Mouse (Mus musculus): ENCODE measurements at regions not wholly inside any gene's neighbourhood (a gene's known extent, or its start where the extent isn't known, plus 50 kb on each side); places are given as distances from the start of the nearest gene placed in this dataset.

DNA sequence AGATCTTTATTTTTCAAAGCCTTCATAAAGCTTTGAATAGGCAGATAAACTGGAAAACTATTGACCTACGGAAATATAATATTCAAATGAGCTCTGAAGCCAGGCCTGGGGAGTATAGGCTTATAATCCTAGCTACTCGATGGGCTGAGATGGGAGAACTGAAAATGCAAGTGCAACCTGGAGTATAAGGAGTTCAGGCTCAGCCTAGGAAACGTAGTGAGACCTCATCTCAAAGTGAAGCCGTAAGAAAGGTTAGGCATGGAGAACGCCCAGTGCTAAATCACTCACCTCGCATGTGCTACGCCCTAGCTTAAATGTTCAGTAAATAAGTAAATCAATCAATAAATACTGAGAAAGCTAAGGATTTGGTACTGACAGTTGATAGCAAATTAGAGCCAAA is 432.5 kb upstream of the Ubash3b start:
- WGBS, result 71% methylated on average over 7 of the region's 7 CpGs
- peaks cover 49% of the 10 kb centered on the region for H3K36me3 ChIP-seq (replicated peaks; ENCODE audit: control insufficient read depth, insufficient read depth)
- H3K9ac ChIP-seq, result no peak overlapping the region
- no peaks in the 10 kb centered on the region for H3K9me3 ChIP-seq (ENCODE audit: control insufficient read depth, low read length)
- H3K4me3 ChIP-seq (replicated peaks; ENCODE audit: low read length), result no peak overlapping the region
- ATAC-seq (ENCODE audit: low FRiP score) (no peak), DNase-seq (ENCODE audit: low spot score) (no peak)
- peak overlapping the region; percentile 18; the same call in 1 of the 2 replicates for H3K27ac ChIP-seq
- H3K4me1 ChIP-seq (replicated peaks; ENCODE audit: control insufficient read depth, insufficient read depth, low read length), result peaks cover 71% of the 10 kb centered on the region
- no peak overlapping the region for H3K4me2 ChIP-seq (replicated peaks)
- H3K27me3 ChIP-seq (ENCODE audit: control insufficient read depth, insufficient read depth, low read length), result no peaks in the 10 kb centered on the region

DNA sequence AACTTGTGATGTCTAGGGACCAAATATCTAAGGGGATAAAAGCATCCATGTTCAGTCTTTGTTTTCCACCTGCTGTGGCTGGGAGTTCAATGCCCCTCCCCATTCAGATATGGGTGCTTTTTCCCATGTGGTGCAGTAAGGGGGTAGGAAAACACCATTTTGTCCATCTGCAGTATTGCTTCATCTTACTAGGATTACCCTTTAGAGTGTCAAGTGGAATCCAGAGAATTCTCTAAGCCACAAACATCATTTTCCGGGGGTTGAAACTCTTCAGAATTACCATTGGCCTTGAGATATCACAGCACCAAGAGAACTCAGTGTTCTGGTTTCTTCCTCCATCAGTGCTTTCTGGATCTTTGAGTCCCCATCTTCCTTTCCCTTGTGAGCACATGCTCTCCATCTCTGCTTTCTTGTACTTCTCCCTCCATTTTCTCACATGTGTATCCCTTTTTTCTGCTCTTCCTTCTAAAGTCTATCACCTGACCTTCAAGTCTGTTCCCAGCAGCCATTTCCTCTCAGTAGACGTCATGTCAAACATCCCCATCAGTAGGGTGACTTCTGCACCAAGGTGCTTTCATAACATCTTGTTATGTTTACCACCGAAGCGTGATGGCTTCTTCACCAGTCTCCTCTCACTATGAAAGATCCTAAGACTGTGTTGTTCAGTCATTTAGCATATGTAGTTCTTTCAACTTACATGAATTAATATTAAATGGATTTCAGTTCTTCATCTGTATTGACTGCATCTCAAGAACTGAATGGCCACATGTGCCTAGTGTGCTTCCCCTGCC is 431.6 kb upstream of the Ubash3b start:
- WGBS, result 75% methylated on average over 4 of the region's 4 CpGs
- Histone ChIP-seq H3K4me2 (replicated peaks) (no peak overlapping the region), H3K4me3 (replicated peaks; ENCODE audit: low read length) (no peak overlapping the region), H3K27me3 (ENCODE audit: control insufficient read depth, insufficient read depth, low read length) (no peaks in the 10 kb centered on the region), H3K9me3 (ENCODE audit: control insufficient read depth, low read length) (no peaks in the 10 kb centered on the region), H3K4me1 (replicated peaks; ENCODE audit: control insufficient read depth, insufficient read depth, low read length) (peaks cover 77% of the 10 kb centered on the region), H3K27ac (0 out of 2 replicates have a peak overlapping the region, but pooled peaks have one; percentile 33), H3K9ac (no peak overlapping the region), H3K36me3 (replicated peaks; ENCODE audit: control insufficient read depth, insufficient read depth) (peaks cover 58% of the 10 kb centered on the region)
- DNase-seq (ENCODE audit: low spot score), result peak; percentile 46
- no peak for ATAC-seq (ENCODE audit: low FRiP score)

DNA sequence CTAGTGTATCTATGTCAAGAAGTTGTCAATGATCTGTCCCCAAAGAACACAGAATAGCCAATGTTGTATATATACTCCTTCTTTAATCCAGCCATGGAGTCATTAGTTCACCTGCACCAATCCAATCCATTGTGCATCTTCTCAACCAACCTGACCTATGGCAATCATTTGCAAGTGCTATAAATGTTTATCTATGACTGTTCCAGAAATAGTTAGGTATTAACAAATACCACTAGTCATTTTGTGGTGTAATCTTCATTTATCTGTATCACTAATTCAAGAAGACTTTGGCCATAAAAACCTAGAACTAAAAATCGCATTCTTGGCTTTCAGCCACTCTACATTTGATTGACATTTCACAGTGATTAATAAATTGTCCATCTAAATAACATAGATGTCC is 430.6 kb upstream of the Ubash3b start:
- Histone ChIP-seq H3K9ac (no peak overlapping the region), H3K4me3 (replicated peaks; ENCODE audit: low read length) (no peak overlapping the region), H3K27me3 (ENCODE audit: control insufficient read depth, insufficient read depth, low read length) (no peaks in the 10 kb centered on the region), H3K27ac (peak overlapping the region; percentile 44; the same call in 1 of the 2 replicates), H3K9me3 (ENCODE audit: control insufficient read depth, low read length) (no peaks in the 10 kb centered on the region), H3K36me3 (replicated peaks; ENCODE audit: control insufficient read depth, insufficient read depth) (peaks cover 68% of the 10 kb centered on the region), H3K4me1 (replicated peaks; ENCODE audit: control insufficient read depth, insufficient read depth, low read length) (peaks cover 83% of the 10 kb centered on the region), H3K4me2 (replicated peaks) (no peak overlapping the region)
- DNase-seq (ENCODE audit: low spot score) (no peak), ATAC-seq (ENCODE audit: low FRiP score) (no peak)
- WGBS, result 93% methylated on average over 1 of the region's 1 CpGs

DNA sequence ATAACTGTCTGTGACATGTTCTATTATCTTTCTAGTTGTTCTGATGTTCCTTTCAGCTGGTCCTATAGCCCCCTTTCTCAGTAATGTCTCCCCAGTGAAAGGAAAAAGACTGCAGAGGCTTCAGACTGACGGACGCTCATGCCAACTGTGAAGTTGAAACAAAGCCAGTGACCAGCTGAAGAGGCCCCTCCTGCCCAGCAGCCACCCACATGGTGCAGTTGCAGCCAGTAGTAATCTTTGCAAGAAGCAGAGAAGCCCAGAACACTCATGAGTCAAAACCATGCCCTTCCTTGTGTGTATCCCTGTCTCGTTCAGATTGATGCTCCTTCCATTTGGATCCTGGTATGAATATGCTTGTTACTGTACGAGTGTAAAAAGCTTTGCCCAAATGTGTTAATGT is 428.7 kb upstream of the Ubash3b start:
- peak overlapping the region; percentile 98 for H3K4me2 ChIP-seq (replicated peaks)
- H3K9me3 ChIP-seq (ENCODE audit: control insufficient read depth, low read length), result no peaks in the 10 kb centered on the region
- peaks cover 69% of the 10 kb centered on the region for H3K4me1 ChIP-seq (replicated peaks; ENCODE audit: control insufficient read depth, insufficient read depth, low read length)
- WGBS, result 44% methylated on average over 4 of the region's 4 CpGs
- H3K4me3 ChIP-seq (replicated peaks; ENCODE audit: low read length), result 0 out of 2 replicates have a peak overlapping the region, but pooled peaks have one; percentile 76
- ATAC-seq (ENCODE audit: low FRiP score) (peak; percentile 5; the same call in 1 of the 2 replicates), DNase-seq (ENCODE audit: low spot score) (no peak)
- H3K9ac ChIP-seq, result peak overlapping the region; percentile 100
- H3K36me3 ChIP-seq (replicated peaks; ENCODE audit: control insufficient read depth, insufficient read depth), result peaks cover 84% of the 10 kb centered on the region
- H3K27me3 ChIP-seq (ENCODE audit: control insufficient read depth, insufficient read depth, low read length), result no peaks in the 10 kb centered on the region
- peak overlapping the region; percentile 99 for H3K27ac ChIP-seq

DNA sequence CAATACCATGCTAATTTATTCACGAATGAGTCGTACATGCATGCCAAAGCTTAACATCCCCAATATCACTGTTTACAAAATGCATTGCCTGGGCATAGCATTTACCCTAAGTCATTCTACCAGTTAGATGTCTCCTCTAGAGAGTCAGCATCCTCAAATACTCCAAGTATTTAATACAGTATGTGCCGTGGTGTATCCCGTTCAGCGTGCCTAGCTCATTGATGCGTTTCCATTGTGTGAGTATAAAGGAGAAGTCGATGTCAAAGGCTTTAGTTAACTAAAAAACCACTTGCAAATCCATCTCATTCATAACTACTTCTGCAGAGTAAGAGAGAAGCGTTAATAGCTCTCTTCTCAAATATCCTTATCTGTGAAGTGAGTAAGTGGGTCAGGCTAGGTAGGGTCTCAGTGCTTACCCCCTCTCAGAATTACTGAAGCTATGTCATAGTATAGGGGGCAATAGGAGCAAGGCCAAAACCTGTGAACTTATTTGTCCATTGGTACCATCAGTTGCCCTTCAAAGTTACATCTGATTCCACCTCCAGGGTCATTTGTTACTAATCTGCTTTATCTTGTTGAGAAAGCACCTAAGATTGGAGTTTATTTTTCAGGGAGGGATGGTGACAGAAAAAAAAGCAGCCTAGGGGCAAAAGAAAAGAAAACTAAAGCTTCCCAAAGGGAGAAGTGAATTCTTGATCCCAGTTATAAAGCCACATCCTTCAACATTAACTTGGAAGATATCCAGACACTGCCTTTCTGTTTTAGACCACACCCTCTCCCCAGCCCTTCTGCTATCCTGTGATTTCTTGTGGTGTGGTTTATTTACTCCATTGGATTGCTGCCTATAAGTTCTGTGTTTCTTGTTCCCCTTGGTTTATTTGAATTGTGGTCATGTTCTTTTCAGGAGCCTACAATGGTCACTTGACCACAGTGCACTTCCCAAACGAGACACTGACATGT is 427.2 kb upstream of the Ubash3b start:
- peaks cover 81% of the 10 kb centered on the region for H3K36me3 ChIP-seq (replicated peaks; ENCODE audit: control insufficient read depth, insufficient read depth)
- DNase-seq (ENCODE audit: low spot score) (no peak), ATAC-seq (ENCODE audit: low FRiP score) (no peak)
- H3K9me3 ChIP-seq (ENCODE audit: control insufficient read depth, low read length), result no peaks in the 10 kb centered on the region
- H3K9ac ChIP-seq, result peak overlapping the region; percentile 100
- H3K4me2 ChIP-seq (replicated peaks), result peak overlapping the region; percentile 98
- H3K4me1 ChIP-seq (replicated peaks; ENCODE audit: control insufficient read depth, insufficient read depth, low read length), result peaks cover 58% of the 10 kb centered on the region
- H3K27me3 ChIP-seq (ENCODE audit: control insufficient read depth, insufficient read depth, low read length), result no peaks in the 10 kb centered on the region
- peak overlapping the region; percentile 99 for H3K27ac ChIP-seq
- WGBS, result 40% methylated on average over 9 of the region's 9 CpGs
- H3K4me3 ChIP-seq (replicated peaks; ENCODE audit: low read length), result peak overlapping the region; percentile 76

DNA sequence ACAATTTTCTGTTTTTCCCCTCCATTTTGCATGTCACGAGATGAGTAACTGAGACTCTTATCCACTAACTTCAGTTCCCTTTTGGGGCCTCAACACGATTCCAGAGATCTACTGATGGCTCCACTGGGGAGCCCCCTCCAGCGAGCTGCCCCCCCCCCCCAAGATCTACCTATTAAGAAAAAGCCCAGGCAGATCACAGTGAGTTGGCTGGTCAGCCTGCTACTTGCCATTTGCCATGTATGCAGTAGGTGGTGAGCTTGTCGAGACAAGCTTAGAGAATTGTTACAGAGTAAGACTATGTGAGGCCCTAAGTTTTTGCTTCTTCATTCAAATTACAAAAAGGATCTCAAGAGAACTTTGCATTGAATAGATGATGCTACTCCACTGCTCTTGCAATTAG is 426.3 kb upstream of the Ubash3b start:
- H3K36me3 ChIP-seq (replicated peaks; ENCODE audit: control insufficient read depth, insufficient read depth), result peaks cover 72% of the 10 kb centered on the region
- DNase-seq (ENCODE audit: low spot score) (peak; percentile 60), ATAC-seq (ENCODE audit: low FRiP score) (no peak)
- no peaks in the 10 kb centered on the region for H3K27me3 ChIP-seq (ENCODE audit: control insufficient read depth, insufficient read depth, low read length)
- WGBS, result 22% methylated on average over 4 of the region's 4 CpGs
- peak overlapping the region; percentile 76 for H3K4me3 ChIP-seq (replicated peaks; ENCODE audit: low read length)
- peaks cover 51% of the 10 kb centered on the region for H3K4me1 ChIP-seq (replicated peaks; ENCODE audit: control insufficient read depth, insufficient read depth, low read length)
- H3K9me3 ChIP-seq (ENCODE audit: control insufficient read depth, low read length), result no peaks in the 10 kb centered on the region
- peak overlapping the region; percentile 100 for H3K9ac ChIP-seq
- H3K4me2 ChIP-seq (replicated peaks), result peak overlapping the region; percentile 98
- peak overlapping the region; percentile 99 for H3K27ac ChIP-seq

DNA sequence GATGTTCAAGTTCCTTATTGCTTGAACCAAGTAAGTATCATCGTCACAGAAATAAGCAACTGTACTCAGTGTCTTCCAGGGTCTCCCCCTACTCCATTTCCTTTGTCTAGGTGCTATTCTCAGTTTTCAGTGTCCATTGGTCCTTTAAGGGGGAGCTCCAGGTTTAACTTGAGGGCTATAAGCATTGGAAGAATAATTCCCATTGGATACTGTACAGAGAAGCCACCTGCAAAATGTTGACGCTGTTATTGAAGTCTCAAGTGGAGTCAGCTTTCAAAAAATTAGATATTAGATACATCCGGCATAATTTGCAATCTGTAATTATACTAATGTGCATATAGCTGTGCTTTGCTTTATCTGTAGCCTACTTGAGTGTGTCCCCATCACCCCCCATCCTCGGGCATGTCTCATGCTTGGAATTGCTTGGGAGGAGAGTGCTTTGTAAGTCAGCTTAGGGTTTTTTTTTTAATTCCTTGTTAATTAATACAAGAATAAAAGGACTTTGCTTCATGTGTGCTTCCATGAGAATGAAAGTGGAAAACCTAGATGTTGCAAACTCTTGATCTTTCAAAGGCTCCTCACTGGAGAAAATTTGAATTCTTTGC is 425.6 kb upstream of the Ubash3b start:
- WGBS, result 38% methylated on average over 4 of the region's 4 CpGs
- peak overlapping the region; percentile 98 for H3K4me2 ChIP-seq (replicated peaks)

DNA sequence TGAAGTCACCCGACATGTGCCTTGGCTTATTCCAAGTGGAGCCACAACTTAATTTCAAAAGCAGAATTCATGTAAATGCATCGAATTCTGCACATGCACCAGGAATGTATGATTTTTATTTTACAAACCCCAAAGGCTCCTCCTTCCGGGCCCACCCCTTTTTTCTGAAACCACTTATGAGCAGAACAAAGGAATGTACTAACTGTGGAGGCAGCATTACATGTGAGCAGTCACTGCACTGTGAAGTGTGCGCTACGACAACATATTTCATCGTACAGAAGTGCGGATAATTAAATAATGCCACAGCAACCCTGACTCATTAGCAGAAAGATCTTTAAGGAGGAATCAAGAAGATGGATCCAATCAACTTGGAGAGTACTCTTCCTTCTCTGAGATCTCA is 424.8 kb upstream of the Ubash3b start:
- peak overlapping the region; percentile 100 for H3K9ac ChIP-seq
- H3K4me3 ChIP-seq (replicated peaks; ENCODE audit: low read length), result peak overlapping the region; percentile 76
- no peaks in the 10 kb centered on the region for H3K27me3 ChIP-seq (ENCODE audit: control insufficient read depth, insufficient read depth, low read length)
- H3K4me2 ChIP-seq (replicated peaks), result peak overlapping the region; percentile 98
- DNase-seq (ENCODE audit: low spot score), result peak; percentile 77
- peak; percentile 58; the same call in 1 of the 2 replicates for ATAC-seq (ENCODE audit: low FRiP score)
- H3K4me1 ChIP-seq (replicated peaks; ENCODE audit: control insufficient read depth, insufficient read depth, low read length), result peaks cover 40% of the 10 kb centered on the region
- no peaks in the 10 kb centered on the region for H3K9me3 ChIP-seq (ENCODE audit: control insufficient read depth, low read length)
- H3K27ac ChIP-seq, result peak overlapping the region; percentile 99
- WGBS, result 18% methylated on average over 7 of the region's 7 CpGs
- H3K36me3 ChIP-seq (replicated peaks; ENCODE audit: control insufficient read depth, insufficient read depth), result peaks cover 57% of the 10 kb centered on the region

More for the DNA sequence above, 425.6 kb upstream of the Ubash3b start:
- Histone ChIP-seq H3K9ac (peak overlapping the region; percentile 100), H3K36me3 (replicated peaks; ENCODE audit: control insufficient read depth, insufficient read depth) (peaks cover 65% of the 10 kb centered on the region), H3K9me3 (ENCODE audit: control insufficient read depth, low read length) (no peaks in the 10 kb centered on the region), H3K4me1 (replicated peaks; ENCODE audit: control insufficient read depth, insufficient read depth, low read length) (peaks cover 44% of the 10 kb centered on the region), H3K4me3 (replicated peaks; ENCODE audit: low read length) (peak overlapping the region; percentile 76), H3K27ac (peak overlapping the region; percentile 99), H3K27me3 (ENCODE audit: control insufficient read depth, insufficient read depth, low read length) (no peaks in the 10 kb centered on the region)
- peak; percentile 65 for DNase-seq (ENCODE audit: low spot score)
- no peak for ATAC-seq (ENCODE audit: low FRiP score)
